Mouse (Mus musculus): Measurements from ENCODE around the gene Dnmt3a.
A peak's percentile ranks its signal among the peaks of the same experiment; 100 is the strongest.

GRCm38 (mm10) chr12:3959791-3960543 is 154.2 kb downstream of the Dnmt3a start:
- TF ChIP-seq POLR2A (IDR thresholded peaks at IDR 0.05; ENCODE audit: low read depth, low read length) (peak; percentile 73), CTCF (conservative IDR thresholded peaks at IDR 0.05; ENCODE audit: insufficient read depth, insufficient read length, low read depth, low read length) (no peak)
